Mouse (Mus musculus) bone marrow macrophage, adult 2 months (primary cell): ENCODE data around the gene Tnrc18. TPM values are rescaled to one million over a fixed set of nuclear protein-coding genes. Genes with fewer than 3 reads are reported as not detected.

Experiments
- H3K27ac ChIP-seq: 2 replicates; pipeline ENCODE4 v1.5.1; 2012; ENCODE audit warnings: low read depth, low read length; ENCODE audit not compliant: insufficient read depth
- H3K4me1 ChIP-seq: 2 replicates; pipeline ENCODE4 v1.6.1; 2012; ENCODE audit warnings: low read length; ENCODE audit not compliant: control insufficient read depth, insufficient read depth
- H3K4me3 ChIP-seq: 2 replicates; pipeline ENCODE4 v1.5.1; 2012; ENCODE audit warnings: mild to moderate bottlenecking, low read length, moderate library complexity; ENCODE audit not compliant: insufficient read depth
- CTCF ChIP-seq: IDR thresholded peaks from 2 replicates; pipeline ENCODE4 v1.5.1; 2012; ENCODE audit warnings: low read depth, mild to moderate bottlenecking, low read length, moderate library complexity
- POLR2A ChIP-seq: IDR thresholded peaks from 2 replicates; pipeline ENCODE4 v1.6.1; 2012; ENCODE audit warnings: mild to moderate bottlenecking, low read depth, low read length, borderline replicate concordance
- polyA plus RNA-seq: library from polyadenylated mRNA; stranded (reverse); fragments of >200 nt; gene quantifications from 2 replicates; pipeline ENCODE4 v1.2.4, GENCODE M21; 2012; ENCODE audit not compliant: missing spikeins, insufficient read depth, insufficient read length

Tnrc18 gene
- polyA plus RNA-seq = 57.3 and 64.5 TPM in 2 replicates

GRCm38 (mm10) chr5:142817524-142818434 is at the start of gene Tnrc18:
Gene Tnrc18 (minus strand): TSS chr5:142817662.
- H3K4me1 ChIP-seq = peaks cover 9% of the 10 kb centered on the region
- no peak for TF ChIP-seq CTCF
- TF ChIP-seq POLR2A = peak; percentile 74

DNA sequence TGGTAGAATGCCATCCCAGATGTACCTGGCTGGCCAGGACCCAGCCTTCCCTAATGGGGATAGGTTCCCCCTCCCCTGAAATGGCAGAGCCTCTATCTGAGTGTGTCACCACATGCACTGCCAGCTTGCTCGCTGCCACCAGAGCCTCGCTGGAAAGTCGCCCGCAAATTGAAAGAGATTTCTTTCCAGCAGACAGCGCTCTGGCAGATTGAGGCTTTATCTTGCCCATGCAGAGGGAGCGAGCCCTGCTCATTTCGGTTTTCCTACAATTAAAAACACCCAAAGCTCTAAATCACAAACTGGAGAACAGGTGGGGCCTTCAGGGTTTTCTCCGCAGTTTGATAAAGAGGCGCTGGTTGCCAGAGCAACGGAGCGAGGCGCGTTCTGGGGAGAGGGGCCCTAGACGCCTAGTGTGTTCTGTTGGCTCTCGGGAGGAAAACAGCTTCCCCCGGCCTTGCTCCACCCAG is 40.3 kb upstream of the Tnrc18 start:
- Histone ChIP-seq H3K4me1 (no peaks in the 10 kb centered on the region), H3K4me3 (no peak overlapping the region), H3K27ac (no peak overlapping the region)
- TF ChIP-seq POLR2A = no peak
- no peak; the same call in 1 of the 2 replicates for TF ChIP-seq CTCF

More at GRCm38 (mm10) chr5:142817524-142818434, at the start of gene Tnrc18:
- Histone ChIP-seq H3K4me3 (peak within 1 kb of the TSS; percentile 94), H3K27ac (peak within 1 kb of the TSS; percentile 100)

DNA sequence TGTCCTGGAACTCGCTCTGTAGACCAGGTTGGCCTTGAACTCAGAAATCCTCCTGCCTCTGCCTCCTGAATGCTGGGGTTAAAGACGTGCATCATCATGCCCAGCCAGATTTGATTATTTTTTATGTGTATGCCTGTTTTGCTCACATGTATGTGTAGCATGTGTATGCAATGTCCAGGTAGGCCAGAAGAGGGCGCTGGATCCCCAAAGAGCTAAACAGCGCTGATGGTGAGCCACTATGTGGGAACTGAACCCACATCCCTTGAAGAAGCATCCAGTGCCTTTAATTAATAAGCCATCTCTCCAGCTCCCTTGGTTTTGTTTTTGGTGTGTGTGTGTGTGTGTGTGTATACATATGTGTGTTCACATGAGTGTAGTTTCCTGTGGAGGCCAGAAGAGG is 38.9 kb upstream of the Tnrc18 start:
- H3K4me1 ChIP-seq = no peaks in the 10 kb centered on the region
- TF ChIP-seq POLR2A = no peak
- no peak for TF ChIP-seq CTCF
- no peak overlapping the region for H3K27ac ChIP-seq
- no peak overlapping the region for H3K4me3 ChIP-seq

DNA sequence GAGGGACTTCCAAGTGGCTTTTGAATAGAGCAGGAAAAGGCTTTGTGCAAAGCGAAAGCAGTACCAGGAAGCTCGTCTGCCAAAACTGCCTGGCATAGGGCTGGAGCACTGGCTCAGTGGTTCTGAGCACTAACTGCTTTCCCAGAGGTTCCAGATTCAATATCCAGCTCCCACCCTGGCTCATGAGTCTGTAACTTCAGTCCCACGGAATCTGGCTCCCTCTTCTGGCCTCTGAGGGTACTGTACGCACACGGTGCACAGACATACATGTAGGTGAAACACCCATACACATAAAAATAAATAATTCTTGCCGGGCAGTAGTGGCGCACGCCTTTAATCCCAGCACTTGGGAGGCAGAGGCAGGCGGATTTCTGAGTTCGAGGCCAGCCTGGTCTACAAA is 37.4 kb upstream of the Tnrc18 start:
- TF ChIP-seq POLR2A (no peak), CTCF (peak; percentile 91)
- no peak overlapping the region for H3K4me3 ChIP-seq
- no peak overlapping the region for H3K27ac ChIP-seq
- H3K4me1 ChIP-seq = no peaks in the 10 kb centered on the region

DNA sequence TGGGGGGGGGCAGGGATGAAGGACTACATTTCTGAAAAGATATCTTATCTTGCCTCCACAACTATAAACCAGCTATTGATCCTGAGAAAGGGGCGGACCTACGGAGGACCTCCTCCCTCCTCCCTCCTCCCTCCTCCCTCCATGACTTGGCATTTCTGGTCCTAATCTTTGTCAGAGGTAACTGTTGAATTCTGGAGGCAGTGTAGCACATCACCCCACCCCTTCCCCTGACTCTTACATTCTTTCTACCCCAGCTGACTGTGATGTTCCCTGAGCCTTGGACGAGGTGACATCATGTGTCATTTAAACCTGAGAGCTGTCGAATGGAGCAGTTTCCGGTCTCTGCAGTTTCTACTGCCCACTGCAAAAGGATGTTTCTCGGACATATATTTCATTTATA is 36.1 kb upstream of the Tnrc18 start:
- TF ChIP-seq POLR2A (no peak), CTCF (no peak)
- H3K27ac ChIP-seq = no peak overlapping the region
- no peaks in the 10 kb centered on the region for H3K4me1 ChIP-seq
- no peak overlapping the region for H3K4me3 ChIP-seq

GRCm38 (mm10) chr5:142851681-142852049 is 34.2 kb upstream of the Tnrc18 start:
- H3K4me3 ChIP-seq = no peak overlapping the region
- H3K27ac ChIP-seq = no peak overlapping the region
- H3K4me1 ChIP-seq = no peaks in the 10 kb centered on the region
- TF ChIP-seq POLR2A (no peak), CTCF (no peak)

- Histone ChIP-seq H3K4me3 (no peak overlapping the region), H3K27ac (no peak overlapping the region), H3K4me1 (no peaks in the 10 kb centered on the region)
- TF ChIP-seq POLR2A (no peak), CTCF (no peak)
These were observed 33.6 kb upstream of the Tnrc18 start for GRCm38 (mm10) chr5:142850916-142851680.

- H3K4me1 ChIP-seq = no peaks in the 10 kb centered on the region
- TF ChIP-seq CTCF (no peak), POLR2A (no peak)
- no peak overlapping the region for H3K4me3 ChIP-seq
- H3K27ac ChIP-seq = no peak overlapping the region
These were observed 33.0 kb upstream of the Tnrc18 start for GRCm38 (mm10) chr5:142850476-142850875.

DNA sequence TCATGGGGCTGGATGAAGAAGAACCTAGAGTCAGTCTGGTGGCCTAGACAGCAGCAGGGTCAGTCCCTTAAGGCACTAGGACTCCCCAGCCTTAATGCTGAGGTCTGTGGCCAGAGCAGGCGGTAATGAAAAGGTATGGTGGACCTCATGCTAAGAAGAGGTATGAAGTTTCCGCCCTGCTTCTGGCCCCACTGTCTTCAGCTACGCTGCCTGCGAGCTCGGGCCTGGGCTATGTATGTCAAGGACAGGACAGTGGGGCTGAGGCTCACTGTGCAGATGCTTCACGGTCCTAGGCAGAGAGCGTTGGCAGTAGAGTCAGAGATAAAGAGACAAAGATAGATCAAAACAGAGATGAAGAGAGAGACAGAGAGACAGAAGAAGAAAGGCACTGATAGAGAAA is 31.4 kb upstream of the Tnrc18 start:
- TF ChIP-seq CTCF = no peak
- TF ChIP-seq POLR2A = no peak
- Histone ChIP-seq H3K4me1 (no peaks in the 10 kb centered on the region), H3K4me3 (no peak overlapping the region), H3K27ac (no peak overlapping the region)
